Mouse (Mus musculus) brain, embryonic 14.5 days (tissue): ENCODE results near the gene Il1rl2. TPM values are rescaled to one million over a fixed set of nuclear protein-coding genes. Genes with fewer than 3 reads are reported as not detected.
"Not testable (repeated sequence)": the region's sequence is repeated elsewhere in the genome, so short reads cannot be mapped to it uniquely, and the experiment has no call there.

Source experiments
- DNase-seq: peaks from one replicate; pipeline ENCODE4 v3.0.0-alpha.2; 2011; ENCODE audit warnings: low read depth
- CTCF ChIP-seq: fragments of 200-500 bp; IDR thresholded peaks from 2 replicates; pipeline ENCODE4 v1.5.1; 2012; ENCODE audit warnings: inconsistent platforms, mild to moderate bottlenecking, moderate library complexity, borderline replicate concordance; ENCODE audit not compliant: insufficient read depth, insufficient read length; ENCODE audit errors: extremely low read depth
- POLR2A ChIP-seq: fragments of 200-500 bp; IDR thresholded peaks from 2 replicates; pipeline ENCODE4 v1.6.1; 2012; ENCODE audit warnings: mild to moderate bottlenecking, inconsistent platforms, borderline replicate concordance; ENCODE audit not compliant: poor library complexity, insufficient read depth, insufficient read length, severe bottlenecking; ENCODE audit errors: extremely low read depth
- polyA plus RNA-seq: library from polyadenylated mRNA; depleted of rRNA; stranded (reverse); fragments of >200 nt; gene quantifications from 2 replicates; pipeline ENCODE4 v1.2.3, GENCODE M21; 2012

Gene Il1rl2
- polyA plus RNA-seq, 1 experiment = 1.5 TPM

DNA sequence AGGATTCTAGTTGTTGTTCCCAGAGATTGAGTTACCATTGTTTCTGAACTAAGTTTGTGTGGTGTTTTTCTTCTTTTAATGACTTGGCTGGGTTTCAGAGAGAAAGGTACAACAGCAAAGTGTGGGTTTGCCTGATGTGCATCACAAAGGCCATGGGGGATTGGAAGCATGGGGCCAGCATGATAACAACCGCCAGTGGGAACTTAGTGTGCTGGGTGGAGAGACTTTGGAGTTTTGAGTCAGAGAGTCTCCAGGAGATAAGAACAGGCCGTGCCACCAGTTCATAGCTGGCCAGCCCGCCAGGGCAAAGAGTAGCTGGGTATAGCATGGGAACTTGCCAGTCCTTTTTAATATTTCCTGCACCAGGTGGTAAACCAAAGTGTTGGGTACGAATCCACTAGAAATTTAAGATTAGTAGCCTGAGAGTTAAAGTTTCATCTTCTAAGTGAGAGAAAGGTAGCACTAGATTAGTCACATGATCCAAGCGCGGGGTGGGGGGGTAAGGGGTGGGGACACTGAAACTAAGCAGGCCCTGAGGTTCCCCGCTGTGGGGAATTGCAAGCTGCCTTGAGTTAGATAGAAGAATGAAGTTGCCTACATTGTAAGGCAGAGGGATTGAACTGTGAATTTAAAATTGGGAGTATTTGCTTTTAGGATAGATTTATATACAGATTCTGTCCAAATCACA lies 21.1 kb upstream of the Il1rl2 start:
- DNase-seq = no peak
- TF ChIP-seq CTCF (no peak), POLR2A (no peak)

- DNase-seq = not testable (repeated sequence)
These were observed 20.1 kb upstream of the Il1rl2 start for GRCm38 (mm10) chr1:40304321-40304720.

DNA sequence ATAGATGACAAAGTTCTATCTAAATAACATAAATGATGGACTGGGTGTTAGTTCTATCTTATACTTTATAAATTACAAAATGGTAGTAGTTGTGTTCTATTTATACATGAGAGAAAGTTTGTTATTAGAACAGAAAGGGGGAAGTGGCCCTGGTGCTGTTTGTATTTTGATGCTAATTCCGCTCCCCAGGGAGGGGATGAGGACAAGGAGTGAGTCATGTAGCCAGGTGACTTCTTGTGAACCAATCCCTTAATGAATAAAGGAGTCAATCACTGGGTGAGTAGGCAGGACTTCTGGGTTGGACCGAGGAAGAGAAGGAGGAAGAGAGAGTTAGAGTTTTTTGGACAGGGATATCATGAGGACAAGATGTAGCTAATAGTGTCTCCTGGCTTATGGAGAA lies 18.3 kb upstream of the Il1rl2 start:
- no peak for TF ChIP-seq POLR2A
- TF ChIP-seq CTCF = no peak
- no peak for DNase-seq

DNA sequence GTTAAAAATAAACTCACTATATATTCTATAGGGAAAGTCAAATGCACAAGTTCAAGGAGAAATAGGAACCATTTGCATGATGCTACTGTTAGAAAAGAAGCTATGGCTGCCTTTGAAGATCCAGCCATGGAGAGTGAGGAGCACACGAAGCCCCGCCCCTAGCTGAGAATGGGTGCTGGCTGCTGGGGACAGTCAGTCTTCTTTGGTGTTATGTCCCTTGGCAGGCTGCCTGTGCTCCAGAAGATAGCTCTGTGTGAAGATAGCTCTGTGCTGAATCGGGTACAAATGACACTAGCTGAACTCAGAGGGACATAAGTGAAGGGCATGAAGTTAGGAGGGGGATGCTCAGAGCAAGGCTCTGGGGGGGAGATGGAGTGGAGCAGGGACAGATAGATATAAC lies 13.3 kb upstream of the Il1rl2 start:
- no peak for DNase-seq
- TF ChIP-seq CTCF = no peak
- no peak for TF ChIP-seq POLR2A

- TF ChIP-seq CTCF (no peak), POLR2A (no peak)
- no peak for DNase-seq
These were observed 12.8 kb upstream of the Il1rl2 start for GRCm38 (mm10) chr1:40311625-40312024.

DNA sequence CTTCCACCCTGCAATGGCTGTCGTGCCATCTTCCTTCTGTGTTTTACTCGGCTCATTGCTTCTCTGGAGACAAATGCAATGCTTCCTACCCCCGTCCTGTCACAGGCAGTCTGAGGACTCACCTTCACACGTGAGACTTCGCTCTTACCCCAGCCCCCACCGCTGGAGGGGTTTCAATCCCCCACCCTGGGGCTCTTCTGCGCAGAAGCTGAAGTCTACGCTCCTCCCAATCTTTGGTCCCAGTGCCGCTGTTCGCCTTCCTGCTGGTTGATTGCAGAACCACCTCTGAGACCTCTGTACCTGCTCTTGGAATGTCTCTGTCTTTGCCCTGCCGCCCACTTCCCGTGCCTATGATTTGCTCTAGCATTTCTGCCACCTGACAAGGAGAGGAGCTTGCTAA lies 10.4 kb upstream of the Il1rl2 start:
- DNase-seq = no peak
- TF ChIP-seq CTCF = no peak

DNA sequence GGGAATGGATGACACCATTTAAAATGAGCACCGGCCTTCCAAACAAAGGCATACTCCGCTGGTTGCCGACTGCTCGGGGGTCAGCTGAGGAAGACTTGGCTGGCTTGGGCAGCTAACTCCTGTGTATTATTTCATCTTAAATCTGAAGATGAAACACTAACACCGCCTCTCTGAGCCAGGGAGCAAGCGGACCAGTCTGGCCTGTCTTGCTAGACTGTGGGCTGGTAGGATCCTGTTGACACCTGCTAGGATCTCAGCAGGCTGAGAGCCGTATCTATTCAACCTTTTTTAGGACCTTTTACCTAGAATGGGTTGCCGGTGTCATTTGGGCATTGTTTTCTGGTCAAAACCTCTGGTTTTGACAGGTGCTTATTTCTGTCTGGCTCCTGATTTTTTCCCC lies 6.8 kb upstream of the Il1rl2 start:
- DNase-seq = no peak
- TF ChIP-seq CTCF (no peak), POLR2A (no peak)

DNA sequence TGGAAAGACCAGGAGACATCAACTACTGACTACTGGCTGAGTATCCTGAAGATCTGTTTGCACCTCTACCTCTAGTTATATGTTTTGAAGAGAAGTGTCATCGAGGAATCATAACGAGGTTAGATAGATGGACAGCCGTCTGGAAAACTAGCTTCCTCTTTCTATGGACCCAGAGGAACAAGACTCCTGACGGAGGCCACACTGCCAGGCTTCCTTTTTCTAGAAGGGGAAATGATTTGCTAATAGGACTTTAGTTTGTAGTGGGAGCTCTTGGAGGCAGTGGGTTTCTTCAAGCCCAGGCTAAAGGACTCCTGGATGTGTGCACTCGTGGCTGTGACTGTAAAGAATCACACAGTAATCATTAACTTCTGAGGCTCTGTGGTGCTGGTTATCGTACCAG lies 2.6 kb upstream of the Il1rl2 start:
- TF ChIP-seq CTCF = no peak
- TF ChIP-seq POLR2A = no peak
- DNase-seq = no peak

GRCm38 (mm10) chr1:40322543-40322942 lies 1.9 kb upstream of the Il1rl2 start:
- TF ChIP-seq POLR2A (no peak), CTCF (no peak)
- no peak for DNase-seq

DNA sequence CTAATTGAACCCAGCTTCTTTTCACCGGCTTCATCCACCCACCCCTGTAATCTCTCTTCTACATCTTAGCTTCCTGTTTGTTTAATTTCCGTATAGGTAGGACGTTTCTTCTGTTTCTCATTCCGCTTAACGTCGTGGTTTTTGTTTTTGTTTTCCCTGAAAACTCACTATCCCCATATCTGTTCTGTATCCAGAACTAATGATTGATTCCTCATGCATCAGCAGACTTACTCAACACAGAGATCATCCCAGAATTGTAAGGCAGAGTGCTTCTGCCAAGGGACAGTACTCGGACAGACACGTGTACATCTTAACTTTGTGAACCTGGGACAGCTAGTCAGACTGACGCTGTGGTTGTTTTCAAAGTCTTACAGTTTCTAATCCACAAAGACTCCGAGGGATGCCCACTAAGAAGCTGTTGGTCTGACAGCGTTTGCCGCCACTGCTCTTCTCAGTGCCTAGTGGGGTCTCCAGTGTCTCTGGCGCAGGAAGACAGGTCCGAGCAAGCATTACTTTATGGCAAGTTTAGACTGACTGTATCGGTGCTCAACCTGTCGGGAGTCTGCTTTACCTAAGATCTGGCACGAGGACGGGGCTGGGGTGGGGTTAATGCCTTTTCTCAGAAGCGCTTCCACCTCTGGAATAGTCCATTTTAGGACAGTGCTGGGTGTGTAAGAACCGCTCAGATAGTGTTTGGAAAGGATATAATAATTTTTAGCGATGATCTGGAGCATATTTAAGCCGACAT lies 719 bp downstream of the Il1rl2 start:
- DNase-seq = peak; percentile 28
- no peak for TF ChIP-seq POLR2A
- TF ChIP-seq CTCF = no peak

- TF ChIP-seq CTCF = no peak
- TF ChIP-seq POLR2A = no peak
- DNase-seq = peak; percentile 9
These were observed 1.4 kb downstream of the Il1rl2 start for GRCm38 (mm10) chr1:40325711-40326327.

DNA sequence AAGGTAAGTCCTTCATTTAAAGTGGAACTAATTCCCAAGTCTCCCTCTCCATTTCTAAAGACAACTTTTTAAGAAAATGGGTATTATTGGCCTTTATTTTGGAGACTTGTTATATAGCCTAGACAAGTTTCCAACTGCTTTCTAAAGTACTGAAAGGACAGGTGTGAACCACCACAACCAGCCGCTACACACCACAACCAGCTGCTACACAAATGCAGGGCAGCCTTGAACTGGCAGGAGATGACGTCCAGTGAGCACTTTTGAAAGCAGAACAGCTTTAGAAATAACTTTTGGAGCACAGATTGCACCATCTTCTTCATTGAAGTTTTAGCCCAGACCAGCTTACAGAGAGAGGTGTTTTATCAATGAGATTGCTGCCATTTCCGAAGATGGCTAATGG lies 3.2 kb downstream of the Il1rl2 start:
- no peak for DNase-seq
- no peak for TF ChIP-seq CTCF
- TF ChIP-seq POLR2A = no peak

- no peak for TF ChIP-seq POLR2A
- no peak for TF ChIP-seq CTCF
- no peak for DNase-seq
These were observed 5.1 kb downstream of the Il1rl2 start for GRCm38 (mm10) chr1:40329526-40329925.
